Mouse (Mus musculus): ENCODE measurements around the gene Gata1.

GRCm38 (mm10) chrX:7958868-7959267 lies 19.0 kb downstream of the Gata1 start:
- no peak for TF ChIP-seq RCOR1 (IDR thresholded peaks at IDR 0.05; ENCODE audit: low read depth, low read length)
- TF ChIP-seq MAX (IDR thresholded peaks at IDR 0.05; ENCODE audit: low read length): no peak
- no peak for TF ChIP-seq ZC3H11A (IDR thresholded peaks at IDR 0.05; ENCODE audit: low read depth, low read length)
- no peak for TF ChIP-seq ELF1 (IDR thresholded peaks at IDR 0.05; ENCODE audit: low read depth, low read length)
- no peak for TF ChIP-seq POLR2A (IDR thresholded peaks at IDR 0.05; ENCODE audit: control insufficient read depth in 1 of 2, insufficient read depth in 1 of 2, low read depth in 1 of 2, low read length in 2 of 2, poor library complexity in 1 of 2)
- TF ChIP-seq CTCF (IDR thresholded peaks at IDR 0.05 in 2 of 3, conservative IDR thresholded peaks at IDR 0.05 in 1 of 3; ENCODE audit: control insufficient read depth in 1 of 3, insufficient read depth in 1 of 3, low read depth in 2 of 3, low read length in 3 of 3, poor library complexity in 1 of 3, severe bottlenecking in 1 of 3): no peak

Data from MEL (cell line).